Mouse (Mus musculus): ENCODE measurements around the gene Otub2.
"Not testable (repeated sequence)": the region's sequence is repeated elsewhere in the genome, so short reads cannot be mapped to it uniquely, and the experiment has no call there.

Otub2 gene

GRCm38 (mm10) chr12:103444261-103444660 is 55.8 kb downstream of the Otub2 start:
- not testable (repeated sequence) for DNase-seq (ENCODE audit: low spot score)

- no peak for DNase-seq (ENCODE audit: low spot score)
These were observed 56.6 kb downstream of the Otub2 start for GRCm38 (mm10) chr12:103445060-103445459.

- DNase-seq (ENCODE audit: low spot score) = no peak
These were observed 64.9 kb downstream of the Otub2 start for GRCm38 (mm10) chr12:103453361-103453760.

All from embryo, embryonic 10.5 days (tissue).